Mouse (Mus musculus) myocyte (in vitro differentiated cells): ENCODE measurements around the gene Rnf222.

Experiments used
- MAX ChIP-seq: IDR thresholded peaks from one replicate; pipeline ENCODE4 v1.6.1; 2011; ENCODE audit warnings: low read depth, mild to moderate bottlenecking, control low read depth
- POLR2A ChIP-seq: IDR thresholded peaks from one replicate; pipeline ENCODE4 v1.6.1; 2011; ENCODE audit warnings: low read depth, mild to moderate bottlenecking, control low read depth, moderate library complexity; ENCODE audit not compliant: insufficient read length
- POLR2AphosphoS2 ChIP-seq: IDR thresholded peaks from one replicate; pipeline ENCODE4 v1.6.1; 2011; ENCODE audit warnings: low read depth, control low read depth; ENCODE audit not compliant: insufficient read length
- USF1 ChIP-seq: IDR thresholded peaks from one replicate; pipeline ENCODE4 v1.6.1; 2011; ENCODE audit warnings: low read depth, mild to moderate bottlenecking, control low read depth, moderate library complexity

GRCm38 (mm10) chr11:68899815-68900214 is 11.5 kb downstream of the Rnf222 start:
- TF ChIP-seq MAX (no peak), POLR2A (no peak), USF1 (no peak), POLR2AphosphoS2 (no peak)
